Mouse (Mus musculus) stomach, postnatal 0 days (tissue): ENCODE data around the gene 9930104L06Rik.

ENCODE experiments used
- CTCF ChIP-seq: IDR thresholded peaks from 2 replicates; pipeline ENCODE4 v1.5.1; 2016; ENCODE audit warnings: antibody characterized with exemption, low read depth, mild to moderate bottlenecking, moderate library complexity
- EP300 ChIP-seq: optimal IDR thresholded peaks from 2 replicates; pipeline ENCODE3; 2016; ENCODE audit warnings: antibody characterized with exemption

DNA sequence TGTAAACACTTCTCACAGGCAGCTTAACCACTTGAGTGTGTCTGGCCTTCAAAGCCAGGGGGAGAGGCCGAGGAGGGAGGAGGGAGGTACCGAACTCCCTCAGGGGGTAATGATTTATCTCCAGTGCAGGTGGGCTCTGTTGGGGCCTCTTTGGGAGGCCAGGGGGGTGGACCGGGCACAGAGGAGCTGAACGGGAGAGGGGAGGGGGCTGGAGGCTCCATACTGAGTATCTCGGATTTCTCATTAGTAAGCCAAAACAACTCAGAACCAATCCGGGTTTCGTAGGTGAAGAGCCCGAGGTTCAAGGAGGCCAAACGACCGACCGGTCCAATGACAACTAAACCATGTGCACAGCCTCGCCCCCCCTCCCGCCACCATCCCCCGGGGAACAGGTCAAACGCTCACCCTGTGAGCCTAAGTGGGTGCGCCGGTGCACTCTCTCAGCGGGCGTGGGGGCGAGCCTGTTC lies 53.0 kb downstream of the 9930104L06Rik start:
- TF ChIP-seq CTCF (no peak), EP300 (no peak)
